Mouse (Mus musculus): ENCODE results near the gene Cym.

DNA sequence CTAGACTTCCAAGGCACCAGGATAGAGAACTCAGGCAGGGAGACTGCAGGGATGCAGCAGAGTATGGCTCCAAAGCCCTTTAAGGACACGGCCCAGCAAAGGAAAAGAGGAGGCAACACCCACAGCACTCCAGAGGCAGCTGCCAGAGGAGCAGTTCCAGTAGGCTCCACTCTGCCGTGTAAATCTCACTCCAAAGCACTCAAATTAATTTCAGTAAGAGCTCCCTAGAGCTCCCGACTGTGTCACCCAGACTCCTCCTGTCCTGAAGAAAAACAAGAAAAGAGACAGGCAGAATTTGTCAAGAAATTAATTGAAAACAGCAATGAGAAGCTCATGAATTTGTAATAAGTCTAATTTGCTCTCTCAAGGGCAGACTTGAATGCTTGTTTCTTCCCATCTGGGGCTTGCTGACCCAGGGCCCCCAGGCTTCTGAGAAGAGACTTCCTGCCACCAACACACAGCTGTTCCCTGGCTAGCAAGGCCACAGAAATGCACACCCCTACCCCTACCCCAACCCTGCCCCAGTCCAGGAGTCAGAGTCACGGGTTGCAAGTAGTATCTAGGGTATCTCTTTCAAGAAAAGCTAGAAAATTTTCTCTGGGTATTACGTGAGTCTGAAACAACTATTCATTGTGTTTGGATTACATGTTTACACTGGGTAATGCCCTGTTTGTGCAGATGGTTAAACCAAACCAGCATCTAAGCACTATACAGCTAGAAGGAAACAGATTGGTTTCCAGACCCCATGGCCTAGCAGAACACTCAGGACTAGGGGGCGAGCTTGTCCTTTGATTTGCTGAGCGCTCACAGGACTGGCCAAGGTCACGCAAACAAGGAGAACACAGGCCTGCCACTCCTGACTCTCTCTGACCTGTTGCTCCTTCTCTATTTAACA lies 39.7 kb upstream of the Cym start:
- TF ChIP-seq CTCF (IDR thresholded peaks at IDR 0.05; ENCODE audit: borderline replicate concordance, insufficient read depth, low read depth, low read length) (no peak), POLR2A (IDR thresholded peaks at IDR 0.05; ENCODE audit: borderline replicate concordance, insufficient read depth, low read length) (no peak)
